Mouse (Mus musculus) myocyte (in vitro differentiated cells): ENCODE results near the gene Srxn1. TPM values are rescaled to one million over a fixed set of nuclear protein-coding genes. Genes with fewer than 3 reads are reported as not detected.

Experiments
- H3K27me3 ChIP-seq: one replicate; pipeline ENCODE4 v1.6.1; 2011; ENCODE audit not compliant: control insufficient read depth, insufficient read depth, insufficient read length
- H3K36me3 ChIP-seq: one replicate; pipeline ENCODE4 v1.6.1; 2011; ENCODE audit not compliant: control insufficient read depth, insufficient read depth
- H3K4me2 ChIP-seq: one replicate; pipeline ENCODE4 v1.6.1; 2011; ENCODE audit warnings: low read depth, control low read depth
- H3K4me3 ChIP-seq: one replicate; pipeline ENCODE4 v1.5.1; 2011; ENCODE audit warnings: mild to moderate bottlenecking, control low read depth, moderate library complexity
- H3K79me2 ChIP-seq: one replicate; pipeline ENCODE4 v1.6.1; 2011; ENCODE audit not compliant: control insufficient read depth, insufficient read depth
- H3ac ChIP-seq: one replicate; pipeline ENCODE4 v1.6.1; 2011; ENCODE audit not compliant: control insufficient read depth, insufficient read length
- CEBPB ChIP-seq: IDR thresholded peaks from 2 replicates; pipeline ENCODE4 v1.6.1; 2011; ENCODE audit warnings: mild to moderate bottlenecking, moderate library complexity; ENCODE audit not compliant: poor library complexity, insufficient read depth, severe bottlenecking
- E2F4 ChIP-seq: IDR thresholded peaks from one replicate; pipeline ENCODE4 v1.6.1; 2011; ENCODE audit warnings: mild to moderate bottlenecking, control low read depth, moderate library complexity; ENCODE audit not compliant: insufficient read depth
- MAX ChIP-seq: IDR thresholded peaks from one replicate; pipeline ENCODE4 v1.6.1; 2011; ENCODE audit warnings: low read depth, mild to moderate bottlenecking, control low read depth
- MYOD1 ChIP-seq, 3 experiments: IDR thresholded peaks; one replicate each; pipeline ENCODE4 v1.6.1; 2011; ENCODE audit warnings: control low read depth in 2 of 3, low read depth in 2 of 3, mild to moderate bottlenecking in 2 of 3, moderate library complexity in 1 of 3; ENCODE audit not compliant: insufficient read length in 2 of 3, control insufficient read depth in 1 of 3
- MYOG ChIP-seq, 3 experiments: IDR thresholded peaks; one replicate each; pipeline ENCODE4 v1.6.1; 2011; ENCODE audit warnings: control low read depth in 2 of 3, low read depth in 2 of 3, mild to moderate bottlenecking in 2 of 3; ENCODE audit not compliant: insufficient read length in 2 of 3, control insufficient read depth in 1 of 3, insufficient read depth in 1 of 3
- POLR2A ChIP-seq: IDR thresholded peaks from one replicate; pipeline ENCODE4 v1.6.1; 2011; ENCODE audit warnings: low read depth, mild to moderate bottlenecking, control low read depth, moderate library complexity; ENCODE audit not compliant: insufficient read length
- POLR2AphosphoS2 ChIP-seq: IDR thresholded peaks from one replicate; pipeline ENCODE4 v1.6.1; 2011; ENCODE audit warnings: low read depth, control low read depth; ENCODE audit not compliant: insufficient read length
- REST ChIP-seq: IDR thresholded peaks from one replicate; pipeline ENCODE4 v1.6.1; 2011; ENCODE audit warnings: mild to moderate bottlenecking, control low read depth, moderate library complexity; ENCODE audit not compliant: insufficient read depth, insufficient read length
- SRF ChIP-seq: IDR thresholded peaks from one replicate; pipeline ENCODE4 v1.6.1; 2011; ENCODE audit warnings: low read depth; ENCODE audit not compliant: control insufficient read depth, insufficient read length
- TCF12 ChIP-seq: IDR thresholded peaks from one replicate; pipeline ENCODE4 v1.6.1; 2011; ENCODE audit warnings: mild to moderate bottlenecking, control low read depth; ENCODE audit not compliant: poor library complexity, insufficient read depth, severe bottlenecking
- TCF3 ChIP-seq: IDR thresholded peaks from one replicate; pipeline ENCODE4 v1.6.1; 2011; ENCODE audit warnings: low read depth, control low read depth; ENCODE audit not compliant: insufficient read length
- USF1 ChIP-seq: IDR thresholded peaks from one replicate; pipeline ENCODE4 v1.6.1; 2011; ENCODE audit warnings: low read depth, mild to moderate bottlenecking, control low read depth, moderate library complexity
- polyA plus RNA-seq: library from polyadenylated mRNA; unstranded; fragments of >200 nt; fragmentation: generic; extraction: Trizol; gene quantifications from one replicate; pipeline ENCODE4 v1.2.1, GENCODE M21; 2012; ENCODE audit warnings: missing spikeins

Srxn1 gene
- polyA plus RNA-seq, 1 experiment = 21.7 TPM

DNA sequence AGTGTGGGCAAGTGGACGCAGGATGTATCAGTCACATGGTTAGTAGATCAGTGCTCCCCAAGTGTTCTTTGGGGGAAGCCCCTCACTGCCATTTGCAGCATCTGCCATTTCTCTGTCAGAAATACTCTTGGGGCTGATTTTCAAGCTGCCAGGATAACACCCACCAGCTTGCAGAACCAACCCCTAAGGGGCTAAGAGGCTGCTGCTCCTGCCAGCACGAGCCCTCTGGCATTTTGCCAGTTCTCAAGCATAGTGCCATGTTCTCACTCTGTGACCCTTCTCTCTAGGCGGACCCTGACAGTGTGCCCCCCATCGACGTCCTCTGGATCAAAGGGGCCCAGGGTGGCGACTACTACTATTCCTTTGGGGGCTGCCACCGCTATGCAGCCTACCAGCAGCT is 3.4 kb downstream of the Srxn1 start:
- Histone ChIP-seq H3ac (no peak overlapping the region), H3K36me3 (peaks cover 9% of the 10 kb centered on the region), H3K27me3 (no peaks in the 10 kb centered on the region), H3K4me3 (no peak overlapping the region), H3K4me2 (no peak overlapping the region), H3K79me2 (peaks cover 8% of the 10 kb centered on the region)
- TF ChIP-seq MYOD1 (IDR thresholded peaks at IDR 0.05; ENCODE audit: control insufficient read depth in 1 of 3, insufficient read length in 2 of 3, low read depth in 2 of 3) (no peak), TCF3 (no peak), USF1 (no peak), REST (no peak), E2F4 (no peak), TCF12 (no peak), MYOG (IDR thresholded peaks at IDR 0.05; ENCODE audit: control insufficient read depth in 1 of 3, insufficient read depth in 1 of 3, insufficient read length in 2 of 3, low read depth in 2 of 3) (no peak), SRF (no peak), CEBPB (no peak), POLR2AphosphoS2 (no peak), POLR2A (no peak), MAX (no peak)

DNA sequence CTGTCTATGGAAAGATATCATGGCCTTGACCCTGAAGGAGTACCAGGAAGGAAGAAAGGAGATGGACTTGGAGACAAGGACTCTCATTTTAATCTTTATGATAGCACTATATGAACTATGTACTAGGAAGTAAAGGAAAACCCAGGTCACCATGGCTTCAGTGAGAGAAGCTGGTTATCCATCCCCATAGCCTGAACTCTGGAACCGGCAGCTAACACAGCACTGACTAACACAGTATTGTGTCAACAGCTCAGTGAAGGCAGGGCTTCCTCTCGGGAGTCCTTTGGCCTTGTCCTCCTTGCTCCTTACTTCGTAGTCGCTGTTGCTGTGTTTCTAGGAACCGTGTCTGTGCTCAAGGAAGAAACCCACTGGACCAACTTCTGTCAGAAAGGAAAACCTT is 4.1 kb downstream of the Srxn1 start:
- Histone ChIP-seq H3K79me2 (peaks cover 8% of the 10 kb centered on the region), H3K4me3 (no peak overlapping the region), H3ac (no peak overlapping the region), H3K27me3 (peaks cover 4% of the 10 kb centered on the region), H3K36me3 (peaks cover 9% of the 10 kb centered on the region), H3K4me2 (no peak overlapping the region)
- no peak for TF ChIP-seq MAX
- TF ChIP-seq CEBPB = no peak
- no peak for TF ChIP-seq TCF12
- no peak for TF ChIP-seq TCF3
- no peak for TF ChIP-seq E2F4
- TF ChIP-seq SRF = no peak
- no peak for TF ChIP-seq MYOG (IDR thresholded peaks at IDR 0.05; ENCODE audit: control insufficient read depth in 1 of 3, insufficient read depth in 1 of 3, insufficient read length in 2 of 3, low read depth in 2 of 3)
- TF ChIP-seq MYOD1 (IDR thresholded peaks at IDR 0.05; ENCODE audit: control insufficient read depth in 1 of 3, insufficient read length in 2 of 3, low read depth in 2 of 3) = no peak
- TF ChIP-seq REST = no peak
- TF ChIP-seq USF1 = no peak
- no peak for TF ChIP-seq POLR2AphosphoS2
- no peak for TF ChIP-seq POLR2A

DNA sequence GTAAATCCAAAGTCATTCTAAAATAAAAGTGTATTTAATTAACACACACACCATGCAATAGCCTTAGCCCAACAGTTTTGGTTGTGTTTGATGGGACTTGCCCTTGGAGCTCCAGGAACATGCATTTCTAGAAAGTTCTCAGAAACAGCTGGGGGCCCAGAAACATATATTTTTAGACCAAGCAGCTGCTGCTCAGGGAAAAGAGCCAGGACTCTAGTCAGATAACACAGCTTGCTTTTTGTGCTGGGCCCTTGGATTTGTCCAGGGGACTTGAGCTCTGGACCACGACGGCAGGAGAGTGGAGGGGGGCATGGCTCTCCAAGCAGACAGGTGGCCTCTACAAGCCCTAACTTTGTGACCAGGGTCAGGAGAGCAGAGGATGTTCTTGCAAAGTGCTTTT is 6.0 kb downstream of the Srxn1 start:
- H3K79me2 ChIP-seq = peaks cover 3% of the 10 kb centered on the region
- TF ChIP-seq TCF12 (peak; percentile 76), REST (no peak), POLR2AphosphoS2 (no peak), MYOG (IDR thresholded peaks at IDR 0.05; ENCODE audit: control insufficient read depth in 1 of 3, insufficient read depth in 1 of 3, insufficient read length in 2 of 3, low read depth in 2 of 3) (peak in 2 of 3 experiments; percentile 57 to 87), USF1 (no peak), CEBPB (no peak), E2F4 (no peak), SRF (no peak), POLR2A (no peak), MYOD1 (IDR thresholded peaks at IDR 0.05; ENCODE audit: control insufficient read depth in 1 of 3, insufficient read length in 2 of 3, low read depth in 2 of 3) (peak; percentile 25 to 37 (median 34)), TCF3 (no peak), MAX (no peak)
- H3K27me3 ChIP-seq = peaks cover 16% of the 10 kb centered on the region
- no peak overlapping the region for H3K4me2 ChIP-seq
- no peak overlapping the region for H3K4me3 ChIP-seq
- peaks cover 9% of the 10 kb centered on the region for H3K36me3 ChIP-seq
- no peak overlapping the region for H3ac ChIP-seq

DNA sequence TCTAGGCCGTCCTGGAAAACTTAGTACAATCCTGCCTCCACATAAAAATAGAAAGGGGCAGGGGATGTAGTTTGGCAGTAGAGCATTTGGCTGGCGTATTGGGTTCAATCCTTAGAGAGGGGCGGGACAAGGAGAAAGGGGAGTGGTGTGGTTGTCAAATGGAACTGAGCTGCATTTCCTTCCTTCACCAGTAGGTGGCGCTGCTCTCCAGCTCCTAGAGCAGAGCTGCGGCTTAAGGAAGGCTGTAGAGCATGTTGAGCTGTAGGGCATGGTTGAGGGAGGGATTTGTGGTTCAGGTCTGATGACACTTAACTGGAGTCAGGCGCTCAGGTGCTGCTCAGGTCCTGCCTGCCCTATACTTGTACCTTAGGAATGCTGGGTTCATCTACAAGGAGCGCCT is 6.6 kb downstream of the Srxn1 start:
- Histone ChIP-seq H3ac (no peak overlapping the region), H3K4me2 (no peak overlapping the region), H3K79me2 (no peaks in the 10 kb centered on the region), H3K36me3 (peaks cover 9% of the 10 kb centered on the region), H3K27me3 (peaks cover 16% of the 10 kb centered on the region), H3K4me3 (no peak overlapping the region)
- TF ChIP-seq POLR2AphosphoS2 (peak; percentile 69), SRF (peak; percentile 29), POLR2A (no peak)

DNA sequence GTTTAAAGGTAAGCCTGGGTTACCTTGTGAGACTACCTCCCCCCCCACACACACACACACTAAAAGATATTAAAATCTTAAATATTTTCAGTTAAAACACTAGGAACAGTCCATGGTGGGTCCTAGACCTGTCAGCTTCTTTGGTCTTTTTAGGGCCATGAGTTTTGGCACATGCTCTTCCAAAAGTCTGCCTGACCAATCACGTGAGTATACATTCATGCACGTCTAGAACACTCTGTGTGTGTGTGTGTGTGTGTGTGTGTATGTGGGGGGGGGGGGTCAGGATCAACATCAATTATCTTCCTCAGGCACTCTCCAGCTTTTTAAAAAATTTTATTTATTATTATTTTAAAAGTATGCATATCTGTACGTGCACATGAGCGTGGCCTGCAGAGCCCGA is 7.2 kb downstream of the Srxn1 start:
- no peak overlapping the region for H3ac ChIP-seq
- peaks cover 9% of the 10 kb centered on the region for H3K36me3 ChIP-seq
- no peak for TF ChIP-seq MAX
- no peak for TF ChIP-seq MYOG (IDR thresholded peaks at IDR 0.05; ENCODE audit: control insufficient read depth in 1 of 3, insufficient read depth in 1 of 3, insufficient read length in 2 of 3, low read depth in 2 of 3)
- TF ChIP-seq POLR2AphosphoS2 = no peak
- TF ChIP-seq REST = no peak
- no peak for TF ChIP-seq E2F4
- TF ChIP-seq TCF12 = no peak
- no peak for TF ChIP-seq TCF3
- no peak overlapping the region for H3K4me2 ChIP-seq
- H3K27me3 ChIP-seq = peaks cover 21% of the 10 kb centered on the region
- H3K79me2 ChIP-seq = no peaks in the 10 kb centered on the region
- H3K4me3 ChIP-seq = no peak overlapping the region
